Mouse (Mus musculus) forebrain, embryonic 11.5 days (tissue): ENCODE results near the gene Nt5e. TPM values are rescaled to one million over a fixed set of nuclear protein-coding genes. Genes with fewer than 3 reads are reported as not detected.
"Not testable (repeated sequence)": the region's sequence is repeated elsewhere in the genome, so short reads cannot be mapped to it uniquely, and the experiment has no call there.

Experiments
- ATAC-seq: fragments of 200-750 bp; cut with Nextera tagmentation; replicated peaks from 2 replicates; pipeline ENCODE4 v1.8.0; 2017; ENCODE audit warnings: moderate TSS enrichment; ENCODE audit not compliant: low FRiP score
- DNase-seq: peaks from one replicate; pipeline ENCODE4 v3.0.0-alpha.2; 2017; ENCODE audit warnings: low spot score
- H3K27ac ChIP-seq: fragments of 300-500 bp; sonication (generic); 2 replicates; pipeline ENCODE4 v1.5.1; 2014; ENCODE audit warnings: low read depth, low read length
- H3K27me3 ChIP-seq: fragments of 300-500 bp; sonication (generic); 2 replicates; pipeline ENCODE4 v1.6.1; 2014; ENCODE audit warnings: mild to moderate bottlenecking, low read length, mixed read lengths; ENCODE audit not compliant: control insufficient read depth, insufficient read depth
- H3K36me3 ChIP-seq: fragments of 300-500 bp; sonication (generic); 2 replicates; pipeline ENCODE4 v1.6.1; 2014; ENCODE audit warnings: mild to moderate bottlenecking, low read length, moderate library complexity, mixed read lengths; ENCODE audit not compliant: control insufficient read depth, insufficient read depth
- H3K4me1 ChIP-seq: fragments of 300-500 bp; sonication (generic); replicated peaks from 2 replicates; pipeline ENCODE4 v1.6.1; 2014; ENCODE audit warnings: low read length, mixed read lengths; ENCODE audit not compliant: control insufficient read depth, insufficient read depth
- H3K4me2 ChIP-seq: fragments of 300-500 bp; sonication (generic); 2 replicates; pipeline ENCODE4 v1.6.1; 2014; ENCODE audit warnings: low read depth, mild to moderate bottlenecking, low read length, moderate library complexity, mixed read lengths; ENCODE audit not compliant: severe bottlenecking
- H3K4me3 ChIP-seq: fragments of 300-500 bp; sonication (generic); 2 replicates; pipeline ENCODE4 v1.5.1; 2014; ENCODE audit warnings: low read depth, low read length
- H3K9ac ChIP-seq: fragments of 300-500 bp; sonication (generic); 2 replicates; pipeline ENCODE4 v1.6.1; 2014; ENCODE audit warnings: low read length
- H3K9me3 ChIP-seq: fragments of 300-500 bp; sonication (generic); 2 replicates; pipeline ENCODE4 v1.6.1; 2016; ENCODE audit warnings: low read length, mixed read lengths; ENCODE audit not compliant: control insufficient read depth
- WGBS: fragments of 180-500 bp; shearing (Covaris S2); extraction: QIAGEN DNeasy Blood & Tissue Kit; methylation state at CpG from one replicate; pipeline ENCODE4 v1.1.7; 2014; 5-methylcytosine and 5-hydroxymethylcytosine counted together
- polyA plus RNA-seq: library from polyadenylated mRNA; unstranded; fragments of >200 nt; fragmentation: Nextera tagmentation; extraction: Ambion mirVana; gene quantifications from 2 replicates; pipeline ENCODE4 v1.2.1, GENCODE M21; 2014

The Nt5e gene
- 0.88 and 1.2 TPM in 2 replicates for polyA plus RNA-seq

- ATAC-seq (peak; percentile 93), DNase-seq (peak; percentile 84)
- Histone ChIP-seq H3K9me3 (no peaks in the 10 kb centered on the region), H3K4me1 (no peaks in the 10 kb centered on the region; the same call in 1 of the 2 replicates), H3K27me3 (peaks cover 14% of the 10 kb centered on the region), H3K27ac (no peak within 1 kb of the TSS), H3K9ac (peak within 1 kb of the TSS; percentile 49), H3K4me2 (peak within 1 kb of the TSS; percentile 99), H3K4me3 (peak within 1 kb of the TSS; percentile 52), H3K36me3 (no peaks in the 10 kb centered on the region)
- under 1% methylated on average over 65 of the region's 66 CpGs for WGBS
Measured at GRCm38 (mm10) chr9:88326930-88327901, at the start of gene Nt5e. Gene Nt5e, plus strand, starts transcription at chr9:88327197.

- no peaks in the 10 kb centered on the region for H3K36me3 ChIP-seq
- no peaks in the 10 kb centered on the region for H3K9me3 ChIP-seq
- DNase-seq (no peak), ATAC-seq (no peak)
- H3K4me3 ChIP-seq, result no peak overlapping the region
- no peak overlapping the region for H3K4me2 ChIP-seq
- H3K27ac ChIP-seq, result no peak overlapping the region
- no peaks in the 10 kb centered on the region for H3K4me1 ChIP-seq
- no peaks in the 10 kb centered on the region for H3K27me3 ChIP-seq
- H3K9ac ChIP-seq, result no peak overlapping the region
- WGBS, result 91% methylated on average over 4 of the region's 4 CpGs
Measured at GRCm38 (mm10) chr9:88277588-88277987, 49.4 kb upstream of the Nt5e start.

GRCm38 (mm10) chr9:88279728-88280127, 47.3 kb upstream of the Nt5e start:
- no peak overlapping the region for H3K4me3 ChIP-seq
- H3K9me3 ChIP-seq, result no peaks in the 10 kb centered on the region
- no peak for DNase-seq
- H3K36me3 ChIP-seq, result no peaks in the 10 kb centered on the region
- no peak for ATAC-seq
- no peak overlapping the region for H3K27ac ChIP-seq
- H3K27me3 ChIP-seq, result no peaks in the 10 kb centered on the region
- H3K9ac ChIP-seq, result no peak overlapping the region
- H3K4me1 ChIP-seq, result no peaks in the 10 kb centered on the region
- 76% methylated on average over 2 of the region's 2 CpGs for WGBS
- no peak overlapping the region for H3K4me2 ChIP-seq

- Histone ChIP-seq H3K9ac (no peak overlapping the region), H3K27me3 (no peaks in the 10 kb centered on the region), H3K4me2 (no peak overlapping the region), H3K27ac (no peak overlapping the region), H3K4me3 (no peak overlapping the region), H3K36me3 (no peaks in the 10 kb centered on the region), H3K4me1 (no peaks in the 10 kb centered on the region), H3K9me3 (no peaks in the 10 kb centered on the region)
- 87% methylated on average over 7 of the region's 7 CpGs for WGBS
- ATAC-seq, result no peak
- no peak for DNase-seq
Measured at GRCm38 (mm10) chr9:88289568-88290168, 37.3 kb upstream of the Nt5e start.

- WGBS, result 90% methylated on average over 2 of the region's 2 CpGs
- Histone ChIP-seq H3K9ac (no peak overlapping the region), H3K36me3 (no peaks in the 10 kb centered on the region), H3K27me3 (no peaks in the 10 kb centered on the region), H3K4me3 (no peak overlapping the region), H3K27ac (no peak overlapping the region), H3K4me1 (no peaks in the 10 kb centered on the region), H3K4me2 (no peak overlapping the region), H3K9me3 (no peaks in the 10 kb centered on the region)
- DNase-seq (no peak), ATAC-seq (no peak)
Measured at GRCm38 (mm10) chr9:88292836-88293370, 34.1 kb upstream of the Nt5e start.

GRCm38 (mm10) chr9:88295798-88296197, 31.2 kb upstream of the Nt5e start:
- ATAC-seq (no peak), DNase-seq (no peak)
- H3K27ac ChIP-seq, result no peak overlapping the region
- no peaks in the 10 kb centered on the region for H3K36me3 ChIP-seq
- no peaks in the 10 kb centered on the region for H3K27me3 ChIP-seq
- no peak overlapping the region for H3K9ac ChIP-seq
- no peak overlapping the region for H3K4me2 ChIP-seq
- H3K4me1 ChIP-seq, result no peaks in the 10 kb centered on the region
- WGBS, result 82% methylated on average over 4 of the region's 4 CpGs
- H3K4me3 ChIP-seq, result no peak overlapping the region
- H3K9me3 ChIP-seq, result no peaks in the 10 kb centered on the region

- no peaks in the 10 kb centered on the region for H3K36me3 ChIP-seq
- no peak overlapping the region for H3K27ac ChIP-seq
- H3K4me1 ChIP-seq, result no peaks in the 10 kb centered on the region
- no peak overlapping the region for H3K9ac ChIP-seq
- H3K4me2 ChIP-seq, result no peak overlapping the region
- DNase-seq, result no peak
- no peak for ATAC-seq
- H3K27me3 ChIP-seq, result no peaks in the 10 kb centered on the region
- WGBS, result 82% methylated on average over 5 of the region's 5 CpGs
- H3K9me3 ChIP-seq, result no peaks in the 10 kb centered on the region
- H3K4me3 ChIP-seq, result no peak overlapping the region
Measured at GRCm38 (mm10) chr9:88296321-88296720, 30.7 kb upstream of the Nt5e start.

- H3K9ac ChIP-seq, H3K27ac ChIP-seq, H3K4me2 ChIP-seq, H3K36me3 ChIP-seq, H3K27me3 ChIP-seq, H3K9me3 ChIP-seq, H3K4me1 ChIP-seq, DNase-seq, H3K4me3 ChIP-seq, ATAC-seq: not testable (repeated sequence)
- 81% methylated on average over 3 of the region's 3 CpGs for WGBS
Measured at GRCm38 (mm10) chr9:88297244-88297643, 29.8 kb upstream of the Nt5e start.
